Comparison of ENCODE assay signal across 9 mouse cellular contexts in the genomic region with DNA sequence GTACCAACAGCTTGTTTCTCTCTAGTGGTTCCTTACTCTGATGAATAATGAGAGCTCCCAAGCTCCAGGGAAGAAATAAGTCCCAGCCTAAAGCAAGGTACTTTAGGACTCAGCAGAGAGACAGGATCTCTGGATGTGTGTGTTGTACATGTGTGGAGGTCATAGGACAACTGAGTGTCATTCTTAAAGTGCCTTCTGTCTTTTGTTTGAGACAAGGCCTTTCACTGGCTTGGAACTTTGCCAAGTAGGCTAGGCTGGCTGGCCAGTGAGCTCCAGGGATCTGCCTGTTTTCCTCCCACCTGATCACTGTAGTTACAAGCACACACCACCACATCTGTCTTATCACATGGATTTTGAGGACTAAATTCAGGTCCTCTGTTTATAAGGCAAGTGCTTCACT. TPM values are rescaled to one million over a fixed set of nuclear protein-coding genes. Genes with fewer than 3 reads are reported as not detected.
DNase-seq lines count a peak whose midpoint lies in the region; TF ChIP-seq lines count a peak whose summit lies in the region.
"Had no signal": no experiment of that assay in that cellular context is flagged by ENCODE, and none has a peak within 500 bp of the region (broad histone marks: within the 10 kb centered on the region; RNA-seq: fewer than 3 reads in every experiment).

No protein-coding gene starts in this region.

- no peak overlapping the region for H3K27ac ChIP-seq in kidney, adult 2 months (ENCODE audit: insufficient read depth, low read depth, low read length)
- H3K27ac ChIP-seq: liver, embryonic 15.5 days had no signal

- no peaks in the 10 kb centered on the region for H3K27me3 ChIP-seq in kidney, adult 2 months (replicated peaks; ENCODE audit: control insufficient read depth, insufficient read depth, low read length)
- H3K27me3 ChIP-seq: liver, embryonic 15.5 days had no signal

- no peaks in the 10 kb centered on the region for H3K36me3 ChIP-seq in kidney, adult 2 months (ENCODE audit: control insufficient read depth, insufficient read depth, low read length)

- DNase-seq in adrenal gland, adult 2 months = peak; percentile 62
- DNase-seq in adrenal gland, adult 18-20 months (ENCODE audit: low spot score in 2 of 2) = no peak
- DNase-seq in kidney, adult 2 months = peak; percentile 51
- no peak for DNase-seq in kidney, adult 8-10 months
- peak; percentile 60 for DNase-seq in cerebellum, adult 9-10 months
- DNase-seq in kidney, postnatal 10 days = peak; percentile 49
- no peak for DNase-seq in layer of hippocampus, adult 8-10 months (ENCODE audit: low spot score in 2 of 2)
- DNase-seq in thymus, postnatal 4 days = no peak

- peaks cover 3% of the 10 kb centered on the region; the same call in 1 of the 2 replicates for H3K4me1 ChIP-seq in kidney, adult 2 months (ENCODE audit: control insufficient read depth, insufficient read depth, low read length)

- TF ChIP-seq CTCF in kidney, adult 2 months (conservative IDR thresholded peaks at IDR 0.05; ENCODE audit: insufficient read depth, insufficient read length, low read depth, low read length) = no peak

- no peak for TF ChIP-seq POLR2A in kidney, adult 2 months (IDR thresholded peaks at IDR 0.05; ENCODE audit: low read depth, low read length)

- no peak overlapping the region for H3K4me3 ChIP-seq in kidney, adult 2 months (ENCODE audit: insufficient read depth, low read depth, low read length)
- H3K4me3 ChIP-seq: liver, embryonic 15.5 days had no signal

RNA-seq across cellular contexts. Expression of gene Oaz2, which starts 28.5 kb away (rescaled TPM):
- total RNA-seq in adrenal gland, adult 2 months (2021) = 100 to 1,000 TPM; 101 to 156 TPM
- polyA plus RNA-seq in adrenal gland, adult 2 months (2012; rRNA removed) = 172 and 201 TPM in 2 replicates
- total RNA-seq in adrenal gland, adult 18-20 months (2021) = 100 to 1,000 TPM; 131 to 132 TPM
- 139 and 147 TPM in 2 replicates for polyA plus RNA-seq in kidney, adult 2 months (2012; rRNA removed)
- 100 to 1,000 TPM; 188 to 226 (median 208) TPM for total RNA-seq in layer of hippocampus, adult 8-10 months (2022)

Comparison
In these comparisons a context has a peak if more than half of its experiments do, and no peak if none do; other contexts are left out.
1. DNase-seq: peak in adrenal gland, adult 2 months (single experiment), kidney, adult 2 months (single experiment), cerebellum, adult 9-10 months (single experiment) and kidney, postnatal 10 days (single experiment); none in adrenal gland, adult 18-20 months (0 of 2), kidney, adult 8-10 months (0 of 2), layer of hippocampus, adult 8-10 months (0 of 2) and thymus, postnatal 4 days (single experiment).